Mouse (Mus musculus) heart, adult 2 months (tissue): ENCODE measurements around the gene Wdr75. TPM values are rescaled to one million over a fixed set of nuclear protein-coding genes. Genes with fewer than 3 reads are reported as not detected.

ENCODE experiments used
- DNase-seq, 2 experiments: peaks; one replicate each; pipeline ENCODE4 v3.0.0; 2021
- H3K27ac ChIP-seq: fragments of 200-600 bp; 2 replicates; pipeline ENCODE4 v1.8.1; 2022
- H3K27me3 ChIP-seq: fragments of 200-500 bp; 2 replicates; pipeline ENCODE4 v1.6.1; 2012; ENCODE audit warnings: mild to moderate bottlenecking, low read length, inconsistent platforms, mixed read lengths; ENCODE audit not compliant: control insufficient read depth, insufficient read depth
- H3K36me3 ChIP-seq: fragments of 200-500 bp; 2 replicates; pipeline ENCODE4 v1.6.1; 2012; ENCODE audit warnings: low read length, inconsistent platforms; ENCODE audit not compliant: control insufficient read depth, insufficient read depth
- H3K4me1 ChIP-seq: fragments of 200-500 bp; 2 replicates; pipeline ENCODE4 v1.6.1; 2011; ENCODE audit warnings: low read length; ENCODE audit not compliant: control insufficient read depth, insufficient read depth
- H3K4me3 ChIP-seq: fragments of 200-600 bp; 2 replicates; pipeline ENCODE4 v1.8.1; 2022
- H3K79me2 ChIP-seq: fragments of 200-500 bp; replicated peaks from 2 replicates; pipeline ENCODE4 v1.6.1; 2012; ENCODE audit warnings: mild to moderate bottlenecking, inconsistent platforms, low read length, moderate library complexity, mixed read lengths; ENCODE audit not compliant: control insufficient read depth, insufficient read depth
- H3K9ac ChIP-seq: fragments of 200-500 bp; 2 replicates; pipeline ENCODE4 v1.6.1; 2012; ENCODE audit warnings: low read depth, mild to moderate bottlenecking, control low read depth, inconsistent platforms, low read length, mixed read lengths
- CTCF ChIP-seq: fragments of 200-600 bp; IDR thresholded peaks from 2 replicates; pipeline ENCODE4 v1.8.1; 2022; ENCODE audit warnings: antibody characterized with exemption, mild to moderate bottlenecking, moderate library complexity
- EP300 ChIP-seq: fragments of 200-500 bp; IDR thresholded peaks from 2 replicates; pipeline ENCODE4 v1.6.1; 2011; ENCODE audit warnings: low read depth, low read length, control low read depth; ENCODE audit not compliant: insufficient read depth
- POLR2A ChIP-seq: fragments of 200-500 bp; IDR thresholded peaks from 2 replicates; pipeline ENCODE4 v1.6.1; 2011; ENCODE audit warnings: mild to moderate bottlenecking, low read depth, low read length, control low read depth; ENCODE audit not compliant: insufficient read depth
- WGBS: fragments of 180-500 bp; shearing (Covaris S2); methylation state at CpG from one replicate; pipeline ENCODE4 v1.1.7; 2018; 5-methylcytosine and 5-hydroxymethylcytosine counted together
- intact Hi-C: fragments of 180-260 bp; cut with DNase I; formaldehyde crosslinking; loops from one replicate; pipeline ENCODE4 v1.15.1; 2025
- polyA plus RNA-seq: library from polyadenylated mRNA; depleted of rRNA; stranded (reverse); fragments of >200 nt; gene quantifications from 2 replicates; pipeline ENCODE4 v1.2.3, GENCODE M21; 2012
- total RNA-seq, 2 experiments: library from RNA; stranded (reverse); gene quantifications; 2 replicates each; pipeline ENCODE4 v1.2.3; 2021

Gene Wdr75
- total and polyA plus RNA-seq, 3 experiments: 19.1 to 27.8 (median 22.8) TPM

DNA sequence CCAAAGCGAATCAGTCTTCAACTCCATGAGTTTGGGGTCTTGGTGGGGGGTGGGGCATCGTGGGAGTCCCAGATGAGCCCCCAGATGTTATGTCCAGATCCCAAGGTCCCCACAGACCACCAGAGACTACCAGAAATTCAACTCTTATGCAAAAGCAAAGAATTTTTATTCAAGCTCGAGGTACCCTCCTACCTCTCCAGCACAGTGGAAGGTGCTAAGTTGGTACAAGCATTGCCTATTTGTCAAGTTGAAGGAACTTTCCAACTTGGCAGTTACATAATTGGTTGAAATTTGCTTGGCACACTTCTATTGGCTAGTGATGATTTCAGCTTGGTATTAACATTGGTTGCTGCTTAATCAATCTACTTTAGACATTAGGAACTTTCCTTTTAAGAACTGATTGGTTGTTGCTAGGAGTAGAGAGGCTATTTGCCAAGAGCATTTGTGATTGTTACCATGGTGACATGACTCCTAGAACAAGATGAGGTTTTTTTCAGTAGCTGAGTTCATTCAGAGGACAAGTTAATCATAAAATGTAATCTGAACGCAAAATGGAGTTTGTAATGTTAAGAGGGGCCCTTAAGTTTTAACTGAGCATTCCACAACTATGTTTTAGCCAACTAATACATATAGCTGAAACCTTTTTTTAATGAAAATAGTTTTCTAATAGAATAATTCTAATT lies 14.2 kb upstream of the Wdr75 start:
- Histone ChIP-seq H3K79me2 (no peaks in the 10 kb centered on the region), H3K27ac (no peak overlapping the region), H3K36me3 (no peaks in the 10 kb centered on the region), H3K9ac (no peak overlapping the region), H3K4me3 (no peak overlapping the region), H3K4me1 (no peaks in the 10 kb centered on the region), H3K27me3 (no peaks in the 10 kb centered on the region)
- no peak for TF ChIP-seq CTCF
- no peak for TF ChIP-seq POLR2A
- intact Hi-C loops: no loop called here
- no peak for DNase-seq
- 62% methylated on average over 4 of the region's 4 CpGs for WGBS

- H3K4me1 ChIP-seq: no peaks in the 10 kb centered on the region
- WGBS: 29% methylated on average over 1 of the region's 1 CpGs
- no peak overlapping the region for H3K4me3 ChIP-seq
- TF ChIP-seq POLR2A: no peak
- no peak for TF ChIP-seq EP300
- TF ChIP-seq CTCF: peak; percentile 98
- no peaks in the 10 kb centered on the region for H3K27me3 ChIP-seq
- no peaks in the 10 kb centered on the region for H3K79me2 ChIP-seq
- no peak overlapping the region for H3K27ac ChIP-seq
- H3K9ac ChIP-seq: no peak overlapping the region
- no peaks in the 10 kb centered on the region; the same call in 1 of the 2 replicates for H3K36me3 ChIP-seq
- no peak for DNase-seq
- intact Hi-C loops: loop anchor here (2.0 to 5.0 kb wide), 2 partner anchors 115 to 206 kb away; no protein-coding TSS in a partner anchor
Measured at GRCm38 (mm10) chr1:45816889-45817288, 21.9 kb downstream of the Wdr75 start.

DNA sequence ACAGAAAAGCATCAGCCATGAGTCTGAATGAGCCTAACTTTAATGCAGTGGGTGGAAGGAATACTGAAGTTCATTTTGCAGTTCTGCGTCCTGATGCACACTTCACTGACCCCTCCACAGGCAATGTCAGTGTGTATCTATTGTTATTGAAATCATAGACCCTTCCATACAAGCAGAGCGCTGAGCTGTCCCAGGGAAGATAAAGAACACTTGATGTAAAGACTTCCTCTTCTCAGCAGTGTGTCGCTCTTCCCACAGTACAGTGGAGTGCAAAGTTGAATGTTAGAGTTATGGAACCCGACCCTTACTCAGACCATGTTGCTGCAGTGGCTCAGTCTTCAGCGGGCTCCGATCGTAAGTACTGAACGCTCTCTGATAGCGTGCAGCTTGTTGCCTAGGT lies 23.6 kb downstream of the Wdr75 start:
- no peak overlapping the region for H3K27ac ChIP-seq
- H3K4me3 ChIP-seq: no peak overlapping the region
- H3K9ac ChIP-seq: no peak overlapping the region
- no peaks in the 10 kb centered on the region for H3K79me2 ChIP-seq
- no peaks in the 10 kb centered on the region; the same call in 1 of the 2 replicates for H3K36me3 ChIP-seq
- 94% methylated on average over 9 of the region's 9 CpGs for WGBS
- DNase-seq: no peak
- no peaks in the 10 kb centered on the region for H3K4me1 ChIP-seq
- no peaks in the 10 kb centered on the region for H3K27me3 ChIP-seq
- intact Hi-C loops: loop anchor here (5.0 kb wide), 1 partner anchor 114 kb away; no protein-coding TSS in a partner anchor
- TF ChIP-seq EP300: no peak

DNA sequence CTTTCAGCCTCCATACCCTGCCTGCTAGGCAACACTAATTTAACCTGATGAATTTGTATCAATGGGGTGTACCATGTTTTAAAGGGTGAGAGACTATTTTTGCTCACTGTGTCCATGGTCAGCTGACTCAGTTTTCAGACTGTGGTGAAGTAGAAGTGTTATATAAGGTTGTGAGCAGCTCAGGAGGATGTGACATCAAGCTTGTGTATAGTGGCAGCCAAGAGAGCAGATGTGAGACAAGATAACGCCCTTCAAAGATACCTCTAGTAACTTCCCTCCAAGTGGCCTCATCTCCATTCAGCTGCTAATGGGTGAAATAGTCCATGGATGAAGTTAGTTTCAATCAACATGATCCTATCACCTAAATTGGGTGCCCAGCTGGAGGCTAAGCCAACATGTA lies 29.5 kb downstream of the Wdr75 start:
- Histone ChIP-seq H3K27me3 (no peaks in the 10 kb centered on the region), H3K4me1 (no peaks in the 10 kb centered on the region), H3K79me2 (no peaks in the 10 kb centered on the region), H3K9ac (no peak overlapping the region), H3K27ac (no peak overlapping the region), H3K4me3 (no peak overlapping the region), H3K36me3 (no peaks in the 10 kb centered on the region; the same call in 1 of the 2 replicates)
- 77% methylated on average over 1 of the region's 1 CpGs for WGBS
- no peak for DNase-seq
- no peak for TF ChIP-seq CTCF
- TF ChIP-seq EP300: no peak
- no peak for TF ChIP-seq POLR2A
- intact Hi-C loops: loop anchor here (2.0 kb wide), 1 partner anchor 194 kb away; no protein-coding TSS in a partner anchor

DNA sequence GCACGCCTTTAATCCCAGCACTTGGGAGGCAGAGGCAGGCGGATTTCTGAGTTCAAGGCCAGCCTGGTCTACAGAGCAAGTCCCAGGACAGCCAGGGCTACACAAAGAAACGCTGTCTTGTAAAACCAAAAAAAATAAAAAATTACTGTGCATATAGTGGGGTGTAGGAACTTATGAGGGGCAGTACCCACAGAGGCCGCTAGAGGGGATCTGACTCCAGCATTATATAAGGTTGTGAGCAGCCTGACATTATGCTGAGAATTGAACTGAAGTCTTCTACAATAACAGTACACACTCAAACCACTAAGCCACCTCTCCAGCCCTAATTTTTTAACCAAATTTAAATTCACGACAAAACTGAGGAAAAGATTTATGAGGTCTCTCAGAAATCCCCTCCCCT lies 30.2 kb downstream of the Wdr75 start:
- H3K4me3 ChIP-seq: no peak overlapping the region
- no peaks in the 10 kb centered on the region for H3K4me1 ChIP-seq
- DNase-seq: peak; percentile 55 to 77
- TF ChIP-seq POLR2A (no peak), CTCF (peak; percentile 87)
- no peaks in the 10 kb centered on the region; the same call in 1 of the 2 replicates for H3K36me3 ChIP-seq
- H3K27ac ChIP-seq: no peak overlapping the region
- intact Hi-C loops: loop anchor here (2.0 kb wide), 1 partner anchor 194 kb away; no protein-coding TSS in a partner anchor
- H3K9ac ChIP-seq: no peak overlapping the region
- H3K27me3 ChIP-seq: no peaks in the 10 kb centered on the region
- WGBS: 48% methylated on average over 5 of the region's 5 CpGs
- no peaks in the 10 kb centered on the region for H3K79me2 ChIP-seq

DNA sequence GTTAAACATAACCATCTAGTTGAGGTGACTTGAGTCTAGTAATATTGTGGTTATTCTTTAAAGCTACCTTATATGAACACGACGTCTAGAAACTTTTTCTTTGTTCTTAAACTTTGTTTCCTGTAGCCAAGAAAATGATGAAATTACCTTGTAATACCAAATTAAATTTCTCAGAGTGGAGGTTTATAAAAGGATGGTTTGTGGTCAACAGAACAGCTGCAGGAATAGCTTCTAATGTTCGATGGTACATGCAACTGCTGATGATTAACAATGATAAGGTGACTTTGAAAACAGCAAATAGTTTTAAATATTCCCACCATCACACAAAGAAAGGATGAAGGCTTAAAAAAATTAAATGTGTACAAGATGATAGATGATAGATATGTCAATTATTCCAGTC lies 30.7 kb downstream of the Wdr75 start:
- WGBS: 88% methylated on average over 3 of the region's 3 CpGs

More for the DNA sequence above, 30.7 kb downstream of the Wdr75 start:
- Histone ChIP-seq H3K4me1 (no peaks in the 10 kb centered on the region), H3K79me2 (no peaks in the 10 kb centered on the region), H3K27ac (no peak overlapping the region), H3K9ac (no peak overlapping the region), H3K36me3 (no peaks in the 10 kb centered on the region), H3K4me3 (no peak overlapping the region), H3K27me3 (no peaks in the 10 kb centered on the region)
- DNase-seq: no peak
- intact Hi-C loops: loop anchor here (2.0 kb wide), 2 partner anchors 105 to 193 kb away; no protein-coding TSS in a partner anchor
- no peak for TF ChIP-seq EP300
- no peak for TF ChIP-seq POLR2A
- TF ChIP-seq CTCF: no peak
